Mouse (Mus musculus): ENCODE measurements around the gene Tnfrsf11a.

Tnfrsf11a gene

DNA sequence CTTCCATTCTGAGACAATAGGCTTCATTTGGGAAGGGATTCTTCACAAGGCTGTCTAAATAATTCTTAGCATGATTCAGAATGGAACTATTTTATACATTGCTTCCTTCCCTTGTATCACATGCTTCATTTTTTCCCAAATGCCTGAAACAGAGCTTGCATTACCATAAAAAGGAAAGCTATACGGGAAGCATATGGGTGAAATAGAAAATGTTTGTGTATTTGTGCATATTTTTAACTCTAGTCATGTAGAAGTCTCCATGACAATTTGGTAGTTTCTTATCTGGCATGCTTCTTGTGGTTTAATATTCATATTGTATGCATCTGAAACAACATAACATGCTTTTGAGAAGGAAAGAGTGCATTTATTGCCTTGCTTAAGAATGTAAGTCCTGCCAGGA lies 52.3 kb downstream of the Tnfrsf11a start:
- no peak for DNase-seq

DNA sequence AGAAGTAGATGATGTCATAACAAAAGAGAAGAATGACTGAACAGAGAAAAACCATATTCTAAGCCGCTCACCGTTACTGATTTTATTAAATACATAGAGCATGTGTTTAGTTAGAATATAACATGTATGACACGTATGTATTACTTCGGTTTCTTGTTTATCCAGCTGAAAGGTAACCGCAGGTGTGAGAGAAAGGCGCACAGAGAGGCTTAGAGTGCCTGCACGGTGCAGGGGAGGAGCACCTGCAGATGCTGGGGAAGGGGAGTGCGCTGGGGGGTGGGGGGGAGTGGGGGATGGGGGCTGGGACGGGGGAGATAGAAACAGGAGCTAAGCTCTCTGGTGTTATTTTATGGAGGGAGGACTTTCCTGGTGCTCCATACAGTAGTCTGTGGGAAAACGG lies 62.4 kb downstream of the Tnfrsf11a start:
- DNase-seq, result no peak

DNA sequence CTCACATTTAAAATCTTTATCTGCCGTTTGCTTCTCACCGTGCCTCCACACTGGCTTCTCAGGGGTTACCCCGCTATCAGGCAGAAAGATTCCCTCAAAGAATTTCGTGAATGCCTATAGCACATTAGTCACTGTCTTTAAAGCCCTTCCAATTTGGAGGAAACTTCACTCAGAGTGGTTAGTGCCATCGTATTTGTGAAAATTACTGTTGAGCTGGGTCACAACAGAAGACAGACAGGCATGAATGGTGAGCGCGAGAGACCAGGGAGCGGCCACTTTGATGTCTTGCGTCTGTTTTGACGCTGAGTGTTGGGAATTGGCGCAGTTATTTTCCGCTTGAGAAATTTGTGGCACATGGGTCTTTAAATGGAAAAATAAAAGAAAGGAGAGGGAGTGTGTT lies 62.9 kb downstream of the Tnfrsf11a start:
- no peak for DNase-seq

DNA sequence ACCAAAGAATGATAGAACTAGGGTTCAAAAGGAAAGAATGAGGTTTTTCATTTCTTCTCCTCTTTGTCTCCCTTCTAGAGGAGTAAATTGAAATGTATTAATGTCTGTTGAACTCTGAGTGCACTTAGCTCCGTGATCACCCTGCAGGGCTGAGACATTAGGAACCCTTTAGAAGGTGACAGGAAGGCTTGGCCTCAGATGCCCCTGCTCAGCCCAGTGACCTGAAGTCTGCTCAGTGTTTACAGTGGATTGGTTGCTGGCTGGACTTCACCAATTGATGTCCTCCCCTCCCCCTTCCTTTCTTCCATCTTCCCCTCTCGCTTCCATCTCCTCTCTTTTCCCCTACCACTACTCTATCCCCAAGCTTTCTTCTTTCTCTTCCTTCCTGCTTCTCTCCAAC lies 63.3 kb downstream of the Tnfrsf11a start:
- DNase-seq, result peak in 1 of 2 experiments; percentile 37

DNA sequence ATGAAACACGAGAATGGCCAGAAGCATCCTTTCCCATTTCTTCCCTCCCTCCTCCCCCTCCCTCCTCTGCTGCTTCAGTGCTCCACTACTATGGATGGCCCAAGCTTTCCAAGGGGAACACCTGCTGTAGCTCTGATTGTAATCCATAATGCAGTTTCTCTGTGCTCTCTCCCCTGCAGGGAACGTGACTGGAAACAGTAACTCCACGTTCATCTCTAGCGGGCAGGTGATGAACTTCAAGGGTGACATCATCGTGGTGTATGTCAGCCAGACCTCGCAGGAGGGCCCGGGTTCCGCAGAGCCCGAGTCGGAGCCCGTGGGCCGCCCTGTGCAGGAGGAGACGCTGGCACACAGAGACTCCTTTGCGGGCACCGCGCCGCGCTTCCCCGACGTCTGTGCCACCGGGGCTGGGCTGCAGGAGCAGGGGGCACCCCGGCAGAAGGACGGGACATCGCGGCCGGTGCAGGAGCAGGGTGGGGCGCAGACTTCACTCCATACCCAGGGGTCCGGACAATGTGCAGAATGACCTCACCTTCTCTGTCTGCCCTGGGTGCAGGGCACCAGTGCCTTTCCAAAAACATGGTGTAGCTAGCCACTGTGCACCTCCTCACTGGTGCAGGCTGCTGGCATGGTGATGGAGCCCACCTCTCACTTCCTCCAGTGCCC lies 64.0 kb downstream of the Tnfrsf11a start:
- DNase-seq, result peak; percentile 75

DNA sequence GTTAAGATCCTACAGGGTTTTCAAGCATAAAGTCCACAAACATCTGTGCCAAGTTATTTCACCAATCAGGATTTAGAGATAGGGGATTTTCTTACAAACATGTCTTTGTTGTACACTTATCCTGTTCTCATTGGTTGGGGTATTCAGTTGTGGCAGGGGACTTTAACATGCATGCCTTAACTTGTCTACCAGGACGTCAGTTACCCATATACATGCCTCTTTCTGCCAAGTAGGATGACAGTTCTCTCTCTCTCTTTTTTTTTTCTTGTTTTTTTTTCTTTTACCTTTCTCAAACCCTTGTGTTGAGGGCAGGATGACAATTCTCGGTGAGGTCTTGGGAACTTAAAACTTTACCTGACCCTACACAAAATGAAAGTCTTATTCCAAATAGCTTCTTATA lies 65.9 kb downstream of the Tnfrsf11a start:
- no peak for DNase-seq

DNA sequence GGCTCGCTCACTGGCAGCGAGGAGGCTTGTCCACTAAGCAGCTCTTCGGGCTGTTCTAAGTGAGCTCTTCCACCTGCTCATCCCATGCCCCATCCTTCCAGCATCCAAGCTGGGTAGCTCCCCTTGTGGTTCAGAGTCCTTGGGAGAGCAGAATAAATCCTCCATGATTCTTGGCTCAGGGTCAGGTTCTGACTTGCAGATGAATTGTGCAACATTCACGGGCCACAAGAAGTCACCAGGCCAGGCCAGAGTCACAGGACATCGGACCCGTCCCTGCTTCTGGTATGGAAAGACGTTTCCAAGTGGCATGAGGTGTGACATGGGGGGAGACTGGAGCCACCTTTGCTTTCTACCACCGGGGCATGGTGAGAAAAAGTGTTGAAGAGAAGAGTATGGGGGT lies 68.3 kb downstream of the Tnfrsf11a start:
- no peak for DNase-seq

DNA sequence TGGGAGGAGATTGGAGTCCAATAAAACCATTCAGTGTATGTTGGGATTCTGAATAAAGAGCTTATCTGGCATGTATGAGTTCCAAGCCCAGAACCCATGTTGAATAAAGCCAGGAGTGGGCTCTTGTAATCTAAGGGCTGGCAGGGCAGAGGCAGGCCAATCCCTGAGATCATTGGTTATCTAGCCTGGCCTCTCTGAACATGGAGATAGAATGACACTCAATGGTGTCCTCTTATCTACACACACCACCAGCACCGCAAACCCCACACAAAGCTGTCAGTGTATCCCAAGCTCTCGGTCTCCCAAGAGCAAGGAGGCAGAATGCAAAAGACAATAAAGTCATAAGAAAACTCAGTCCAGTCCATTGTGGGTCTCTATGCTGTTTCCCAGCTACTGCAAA lies 70.8 kb downstream of the Tnfrsf11a start:
- DNase-seq, result no peak

DNA sequence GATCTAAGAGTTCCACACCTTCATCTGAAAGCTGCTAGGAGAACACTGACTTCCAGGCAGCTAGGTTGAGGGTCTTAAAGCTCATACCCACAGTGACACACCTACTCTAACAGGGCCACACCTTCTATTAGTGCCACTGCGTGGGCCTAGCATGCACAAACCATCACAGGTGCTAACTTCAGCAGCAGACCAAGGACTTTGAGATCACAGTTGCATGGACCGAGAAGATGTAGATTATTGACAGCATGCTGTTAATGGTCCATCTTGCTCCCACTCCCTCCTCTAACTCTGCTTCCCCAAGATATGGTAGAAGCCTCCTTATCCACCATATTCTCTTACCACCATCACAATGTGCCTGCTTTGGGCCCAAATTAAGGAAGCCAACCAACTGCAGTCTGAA lies 79.2 kb downstream of the Tnfrsf11a start:
- no peak for DNase-seq

DNA sequence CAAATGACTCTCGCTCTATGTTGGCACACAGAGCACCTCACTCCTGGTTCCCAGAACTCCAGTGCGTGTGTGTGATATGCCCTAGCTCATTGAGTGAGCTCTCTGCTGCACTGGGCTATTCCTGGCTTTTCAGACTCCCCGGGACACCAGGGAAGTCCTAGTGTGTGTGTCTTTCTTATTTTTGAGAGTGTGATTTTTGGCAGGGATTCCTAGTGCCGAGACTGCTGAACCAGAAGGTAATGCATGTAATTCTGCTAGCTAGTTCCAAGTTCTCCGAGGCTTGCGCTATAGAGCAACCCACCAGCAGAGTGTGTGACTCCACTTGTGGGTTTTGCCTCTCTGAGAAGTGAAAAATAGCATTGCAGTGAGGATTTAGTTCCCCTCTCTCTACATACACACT lies 96.1 kb downstream of the Tnfrsf11a start:
- no peak for DNase-seq

DNA sequence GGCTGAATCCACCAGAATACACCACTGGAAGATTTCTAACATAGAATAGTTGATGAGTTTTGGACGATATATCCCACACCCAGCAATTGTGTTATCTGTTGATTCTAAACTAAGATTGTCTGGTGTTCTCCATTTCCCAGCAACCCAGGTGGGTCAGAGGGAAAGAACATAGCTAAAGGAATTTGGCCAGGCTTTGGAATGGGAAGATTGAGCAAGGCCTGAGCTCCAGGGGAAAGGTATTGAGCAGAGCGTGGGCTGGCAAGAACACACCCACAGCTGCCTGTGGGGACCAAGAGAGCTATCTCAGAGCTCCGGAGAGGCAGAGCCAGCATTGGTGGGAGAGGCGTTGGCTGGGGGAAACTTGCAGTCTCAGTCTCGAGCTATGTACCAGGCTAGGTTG lies 97.3 kb downstream of the Tnfrsf11a start:
- no peak for DNase-seq

DNA sequence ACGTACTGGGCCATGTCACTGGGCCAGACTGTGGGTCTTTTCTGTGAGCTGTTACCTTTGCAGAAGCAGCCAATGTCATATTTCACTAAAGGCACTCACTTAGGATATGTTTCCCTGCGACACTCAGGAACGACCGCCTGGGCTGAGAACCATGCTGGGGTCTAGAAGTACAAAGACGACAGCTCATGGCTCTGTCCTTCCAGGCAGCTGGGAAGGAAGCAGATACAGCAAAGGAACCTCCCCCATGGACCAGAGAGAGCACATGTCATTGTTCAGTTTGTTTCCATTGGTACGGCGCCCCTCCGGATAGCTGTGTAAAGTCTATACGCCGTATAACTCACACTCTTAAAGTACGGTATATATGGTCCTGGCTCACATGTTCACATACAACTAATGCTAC lies 97.9 kb downstream of the Tnfrsf11a start:
- no peak for DNase-seq

DNA sequence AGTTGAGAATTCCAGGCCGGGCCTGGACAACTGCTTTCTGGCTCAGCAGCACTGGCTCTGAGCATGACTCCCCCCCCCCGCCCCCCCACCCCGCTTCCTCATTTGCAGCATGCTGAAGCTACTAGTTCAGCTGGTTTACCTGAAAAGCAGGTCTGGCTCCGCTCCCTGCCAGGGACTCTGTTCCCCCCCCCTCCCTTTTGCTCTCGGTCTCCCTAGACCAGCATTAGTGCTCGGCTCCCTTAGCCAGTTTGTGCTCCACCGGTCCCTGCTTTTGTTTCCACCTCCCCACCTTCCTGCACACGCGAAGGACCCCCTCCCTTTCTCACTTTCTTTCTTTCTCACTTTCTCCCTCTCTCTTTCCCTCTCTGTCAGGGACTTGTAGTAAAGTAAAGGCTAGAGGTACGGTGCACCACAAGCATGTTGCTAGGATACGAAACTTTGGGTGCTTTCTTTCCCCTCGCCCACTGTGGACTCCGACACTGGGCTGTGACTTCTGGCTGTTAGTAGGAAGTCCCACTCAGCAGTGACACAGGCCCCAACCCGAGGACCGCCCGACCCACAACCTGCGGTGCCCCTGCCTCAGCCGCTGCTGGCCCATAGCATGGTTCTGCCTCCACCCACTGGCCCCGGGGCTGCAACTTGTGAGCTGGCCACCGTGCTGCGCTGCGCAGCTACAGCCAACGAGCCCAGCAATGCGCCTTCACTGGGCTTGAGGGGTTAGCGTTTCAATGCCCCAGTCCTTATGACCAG lies 100.2 kb downstream of the Tnfrsf11a start:
- DNase-seq, result peak in 1 of 2 experiments; percentile 31

DNA sequence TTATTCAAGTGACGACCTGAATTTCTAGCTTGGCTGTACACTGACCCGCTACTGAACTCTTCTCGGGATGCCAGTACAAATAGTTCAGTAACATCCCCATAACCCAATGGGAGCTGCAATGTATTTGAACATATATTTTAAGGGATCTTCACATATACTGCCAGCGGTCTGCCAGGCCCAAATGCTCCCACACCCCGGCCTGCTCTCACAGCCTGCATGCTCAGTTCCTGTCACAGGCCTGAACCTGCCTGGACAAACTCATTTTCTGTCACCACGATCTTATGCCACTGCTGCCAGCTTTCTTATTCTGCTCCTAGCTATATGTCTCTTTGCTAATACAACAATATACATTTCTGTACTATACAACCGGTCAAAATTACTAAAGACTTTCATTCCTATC lies 100.9 kb downstream of the Tnfrsf11a start:
- DNase-seq, result no peak

DNA sequence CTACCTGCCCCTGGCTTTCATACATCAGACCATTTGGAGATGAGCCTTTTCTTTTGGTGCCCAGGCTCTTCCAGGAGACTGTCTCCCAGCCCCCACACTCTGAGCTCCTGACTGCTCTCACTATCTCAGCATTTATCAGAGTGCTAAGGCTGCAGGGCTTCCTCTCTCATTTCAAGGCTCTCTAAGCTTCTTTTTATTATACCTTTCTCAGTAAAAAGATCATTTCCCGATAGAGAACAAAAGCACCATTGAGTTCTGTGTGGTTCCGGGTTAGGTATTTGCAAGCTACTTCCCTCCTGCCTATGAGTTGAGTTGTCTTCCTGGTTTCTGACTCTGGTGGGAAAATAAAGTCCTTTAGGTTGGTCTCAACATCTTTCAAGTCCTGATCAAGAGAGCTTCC lies 103.0 kb downstream of the Tnfrsf11a start:
- DNase-seq, result no peak

DNA sequence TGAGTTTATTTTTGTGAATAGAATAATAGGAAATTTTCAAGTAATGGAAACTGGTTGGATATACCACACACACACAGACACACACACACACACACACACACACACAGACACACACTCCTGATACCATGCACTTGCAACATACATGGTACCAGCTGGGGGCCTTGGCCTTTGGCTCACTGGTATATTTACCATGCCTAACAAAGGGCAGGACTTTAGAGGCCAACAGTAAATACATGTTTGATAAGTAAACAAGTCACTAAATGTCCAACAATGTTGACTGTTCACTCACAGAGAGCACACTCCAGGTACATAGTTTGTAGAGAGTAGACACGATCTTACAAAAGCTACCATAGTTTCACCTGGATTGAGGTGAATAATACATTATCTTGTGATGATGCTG lies 104.6 kb downstream of the Tnfrsf11a start:
- no peak for DNase-seq

DNA sequence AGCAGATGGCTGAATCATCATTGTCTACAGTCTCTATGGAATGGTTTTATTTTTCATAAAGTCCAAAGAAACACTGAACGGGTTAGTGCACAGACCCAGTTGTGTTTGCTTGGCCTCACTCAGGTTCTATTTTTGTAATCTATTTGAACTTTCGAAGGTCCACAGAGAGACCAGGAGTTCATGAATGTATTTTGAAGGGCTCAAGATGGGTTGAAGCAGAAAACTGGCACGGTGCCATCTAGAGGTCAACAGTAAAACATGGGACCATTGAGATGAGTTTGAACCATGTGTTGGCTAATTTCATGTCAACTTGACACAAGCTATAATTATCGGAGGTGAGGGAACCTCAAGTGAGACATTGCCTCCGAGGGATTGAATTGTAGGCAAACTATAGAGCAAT lies 105.1 kb downstream of the Tnfrsf11a start:
- DNase-seq, result no peak

DNA sequence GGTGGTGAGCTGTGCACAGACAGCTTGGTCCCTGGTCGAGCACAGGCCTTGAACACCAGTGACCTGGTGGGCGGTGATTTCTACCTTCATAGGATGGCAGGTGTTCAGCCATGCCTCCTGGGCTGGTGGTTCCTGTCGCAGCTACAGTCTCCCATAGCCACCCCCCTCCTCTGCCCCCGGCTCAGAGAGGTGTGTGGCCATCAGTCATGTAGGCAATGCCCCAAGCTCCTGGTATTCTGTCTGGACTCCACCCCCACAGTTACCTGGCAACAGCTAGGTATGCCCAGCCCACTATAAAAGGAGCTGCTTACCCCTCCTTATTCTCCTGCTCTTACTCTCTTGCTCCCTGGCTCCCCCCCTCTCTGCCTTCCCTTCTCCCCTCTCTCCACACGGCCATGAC lies 105.8 kb downstream of the Tnfrsf11a start:
- no peak for DNase-seq

DNA sequence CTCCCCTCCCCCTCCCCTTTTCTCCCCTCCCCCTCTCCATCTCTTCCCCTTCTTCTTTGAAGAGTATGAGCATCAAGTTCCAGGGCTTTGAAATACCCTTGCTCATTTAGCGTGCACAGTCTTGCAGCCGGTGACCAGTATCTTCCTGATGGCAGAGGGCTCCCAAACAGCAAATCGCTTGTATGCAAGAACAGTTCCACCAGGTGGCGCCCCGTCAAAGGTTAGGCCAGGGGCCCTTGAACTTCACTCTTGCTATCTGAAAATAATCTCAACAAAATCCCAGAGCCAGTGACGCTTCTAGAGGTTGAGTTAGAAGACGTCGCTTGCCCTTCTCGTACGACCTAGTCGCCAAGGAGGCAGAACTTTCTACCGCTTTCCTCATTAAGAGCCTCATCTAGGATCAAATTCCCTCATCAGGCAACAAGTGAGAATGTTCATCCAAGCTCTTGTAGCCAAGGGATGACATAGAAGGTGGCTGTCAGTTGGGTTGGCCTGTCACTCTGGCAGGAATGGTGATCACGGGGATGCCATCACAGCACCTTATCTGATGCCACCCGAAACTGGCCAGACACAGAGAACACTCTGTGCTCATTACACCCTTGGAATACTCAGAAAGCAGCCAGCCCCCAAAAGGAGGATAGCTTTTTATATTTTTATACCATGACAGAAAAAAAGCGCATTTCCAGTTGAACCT lies 110.7 kb downstream of the Tnfrsf11a start:
- peak; percentile 91 to 96 for DNase-seq

DNA sequence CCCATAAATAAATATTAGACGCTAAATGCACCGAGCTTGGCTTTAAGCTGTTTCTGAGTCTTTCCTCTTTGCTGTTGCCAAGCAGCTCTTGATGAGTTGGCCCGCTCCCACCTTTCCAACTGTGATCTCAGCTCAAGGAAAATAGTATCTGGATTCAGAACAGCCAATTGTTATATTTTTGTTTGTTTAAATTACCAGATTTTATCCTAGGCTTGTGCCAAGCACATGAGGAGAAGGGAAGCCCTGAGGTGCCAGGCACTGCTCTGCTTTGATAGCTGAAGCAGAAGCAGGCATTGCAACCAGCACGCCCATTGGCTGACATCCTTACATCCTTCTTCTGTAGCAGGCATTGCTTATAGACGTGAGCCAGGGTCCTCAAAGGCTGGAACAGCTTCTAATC lies 114.5 kb downstream of the Tnfrsf11a start:
- DNase-seq, result peak; percentile 39 to 60

Data from cerebellum, postnatal 25 days (tissue).